Mouse (Mus musculus) common myeloid progenitor, adult 5-6 weeks (primary cell): Measurements from ENCODE around the gene Plekha8. TPM values are rescaled to one million over a fixed set of nuclear protein-coding genes. Genes with fewer than 3 reads are reported as not detected.
A peak's percentile ranks its signal among the peaks of the same experiment; 100 is the strongest.

Source experiments
- ATAC-seq: replicated peaks from 2 replicates; pipeline ENCODE4 v1.8.0; 2016; ENCODE audit warnings: low read depth, mild to moderate bottlenecking, moderate TSS enrichment, inconsistent platforms; ENCODE audit not compliant: poor library complexity, severe bottlenecking
- total RNA-seq: library from RNA; stranded (forward); fragments of 200-1000, 187-1606 nt; gene quantifications from 2 replicates; pipeline ENCODE4 v1.2.3, GENCODE M21; 2017

The Plekha8 gene
- total RNA-seq, 1 experiment from 2014 or later, result 3.8 TPM

DNA sequence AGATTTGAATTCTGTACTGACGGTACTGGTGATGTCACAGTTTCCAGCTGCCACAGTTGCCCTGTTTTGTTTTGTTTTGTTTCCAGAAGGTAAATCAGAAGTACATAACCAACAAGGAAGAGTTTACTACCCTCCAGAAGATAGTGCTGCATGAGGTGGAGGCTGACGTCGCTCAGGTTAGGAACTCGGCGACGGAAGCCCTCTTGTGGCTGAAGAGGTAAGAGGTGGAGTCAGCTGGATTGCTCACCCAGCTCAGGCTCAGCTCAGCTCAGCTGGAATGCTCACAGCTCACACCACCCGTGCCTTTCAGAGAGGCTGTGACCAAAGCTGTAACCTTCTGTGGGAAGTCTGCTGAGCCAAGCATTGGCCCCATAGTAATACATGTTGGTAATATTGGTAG, 34.8 kb downstream of the Plekha8 start:
- ATAC-seq, result peak; percentile 58; the same call in 1 of the 2 replicates

DNA sequence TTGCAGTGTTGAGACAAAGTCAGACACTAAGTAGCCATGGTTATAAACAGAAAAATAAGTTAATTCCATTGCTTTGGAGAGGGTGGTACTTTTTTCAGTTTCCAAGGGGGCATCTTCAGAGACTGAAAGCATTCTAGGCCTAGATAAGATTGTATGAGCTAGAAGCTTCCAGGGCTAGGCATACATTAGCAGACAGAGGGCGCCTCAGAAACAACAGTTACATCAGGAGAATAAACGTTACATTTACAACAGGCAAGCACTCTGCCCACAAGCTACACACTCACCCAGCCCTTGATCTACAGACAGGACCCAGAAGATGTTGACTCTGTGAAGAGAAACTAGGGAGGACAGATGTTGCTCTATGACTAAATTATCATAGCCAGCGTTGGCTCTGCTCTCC, 36.6 kb downstream of the Plekha8 start:
- ATAC-seq, result 0 out of 2 replicates have a peak, but pooled peaks have one; percentile 32

DNA sequence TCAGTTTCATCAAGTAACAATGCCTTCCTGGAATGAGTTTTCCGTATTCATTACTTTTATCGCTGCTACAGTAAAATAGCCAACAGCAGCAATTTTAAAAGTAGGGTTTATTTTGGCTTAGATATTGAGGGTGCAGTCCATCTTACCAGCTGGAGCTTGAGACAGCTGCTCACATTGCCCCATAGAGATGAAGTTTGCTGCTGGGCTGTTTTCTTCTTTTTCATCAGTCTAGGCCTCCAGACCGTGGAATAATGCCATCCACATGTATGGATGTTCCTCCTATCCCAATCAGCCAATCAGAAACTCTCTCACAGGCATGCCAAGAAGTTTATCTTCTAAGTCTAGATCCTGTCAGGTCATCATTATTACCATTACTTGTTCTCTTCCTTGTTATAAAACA, 45.0 kb downstream of the Plekha8 start:
- ATAC-seq, result no peak

DNA sequence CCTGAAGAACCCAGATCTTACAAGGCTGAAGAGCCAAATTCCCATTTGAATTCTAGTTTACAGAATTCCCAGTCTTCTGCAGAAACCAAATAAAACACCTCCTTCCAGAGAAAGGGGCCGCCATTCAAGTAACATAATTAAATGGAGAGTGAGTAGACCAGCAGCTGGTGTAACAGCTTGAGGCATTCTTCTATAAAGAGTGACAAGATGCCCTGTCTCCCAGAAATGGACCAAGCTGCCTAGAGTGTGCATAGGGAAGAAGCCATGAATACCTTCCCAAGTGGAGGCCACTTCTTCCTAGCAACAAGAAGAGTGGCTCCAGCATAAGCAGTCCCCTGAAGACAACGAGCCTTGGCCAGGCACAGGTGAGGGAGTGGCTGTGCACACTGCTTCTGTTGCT, 47.0 kb downstream of the Plekha8 start:
- ATAC-seq, result no peak

DNA sequence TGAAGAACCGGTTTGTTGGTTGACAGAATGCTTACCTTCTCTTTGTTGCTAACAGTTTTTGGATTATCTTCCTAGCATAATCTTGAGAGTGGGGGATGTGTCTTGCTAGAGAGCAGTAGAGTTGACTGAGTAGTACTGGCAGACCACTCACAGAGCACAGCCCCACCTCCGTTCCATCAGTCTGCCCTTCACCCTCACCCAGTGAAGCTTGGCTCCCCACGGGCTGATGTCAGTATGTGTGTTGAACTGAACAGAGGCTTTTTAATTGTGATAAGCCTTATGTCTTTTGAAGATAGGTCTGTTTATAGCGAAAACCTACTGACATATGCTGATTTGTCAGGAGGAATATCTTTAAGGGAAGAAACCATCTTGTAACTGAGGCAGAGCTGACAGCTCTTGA, 48.3 kb downstream of the Plekha8 start:
- ATAC-seq, result no peak

DNA sequence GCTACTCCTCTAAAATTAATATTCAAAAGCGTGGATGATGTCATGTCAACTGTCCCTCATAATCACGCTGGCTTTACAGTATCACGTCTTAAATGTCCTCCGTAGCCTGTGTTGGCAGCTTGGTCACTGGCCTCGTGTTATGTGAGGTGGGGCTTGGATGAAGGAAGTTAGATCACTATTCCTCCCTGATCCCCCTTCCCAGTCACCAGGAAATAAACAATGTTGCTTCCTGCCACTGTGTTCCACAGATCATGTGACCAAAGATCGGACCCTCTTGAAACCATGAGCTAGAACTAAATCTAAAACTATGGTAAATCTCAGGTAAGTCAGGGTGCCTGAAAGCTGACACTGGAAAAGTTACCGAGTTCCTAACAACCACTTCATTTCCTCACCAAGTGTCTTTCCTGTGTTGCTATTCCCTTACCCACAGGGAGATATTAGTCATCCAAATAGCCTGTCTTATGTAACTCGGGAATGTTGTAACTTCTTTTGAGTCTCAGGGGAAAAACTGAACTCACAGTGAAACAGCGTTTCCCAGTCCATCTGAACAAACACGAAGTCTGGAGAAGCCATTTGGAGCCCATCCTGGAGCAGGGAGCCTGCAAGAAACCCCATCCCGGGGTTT, 60.7 kb downstream of the Plekha8 start:
- no peak for ATAC-seq

DNA sequence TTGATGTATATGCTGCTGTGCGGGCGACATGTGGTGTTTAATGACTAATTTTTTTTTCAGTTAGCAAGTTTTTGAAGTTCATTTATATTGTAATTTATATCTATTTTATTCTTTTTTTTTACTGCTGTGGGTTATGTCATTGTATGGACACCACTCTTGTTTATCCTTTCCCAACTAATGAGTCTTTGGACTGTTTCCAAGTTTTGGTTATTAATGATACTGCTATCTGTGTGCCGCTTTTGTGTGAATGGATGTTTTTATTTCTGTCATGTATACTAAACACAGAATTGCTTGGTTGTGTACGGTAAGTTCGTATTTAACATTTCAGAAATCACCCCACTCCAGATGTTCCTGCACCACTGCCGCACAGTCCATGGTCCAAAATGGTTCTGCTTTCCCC, 63.0 kb downstream of the Plekha8 start:
- no peak for ATAC-seq

DNA sequence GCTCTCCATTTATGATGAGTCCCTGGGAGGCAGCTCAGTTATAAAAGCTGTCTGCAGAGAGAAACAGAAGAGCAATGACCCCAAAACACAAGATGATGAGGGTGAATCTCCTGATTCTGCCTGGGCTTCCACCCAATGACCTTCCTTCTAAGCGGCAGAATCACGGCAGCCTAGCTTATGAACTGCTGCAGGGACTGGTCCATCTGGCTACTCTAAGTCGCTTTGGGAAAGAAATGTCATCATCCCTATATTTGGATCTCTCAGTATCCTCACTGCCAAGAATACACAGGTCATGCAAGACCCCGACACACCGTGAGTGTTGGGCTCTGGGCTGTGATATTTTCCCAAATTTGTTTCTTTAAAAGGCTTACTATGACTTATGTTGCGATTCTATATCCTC, 75.0 kb downstream of the Plekha8 start:
- ATAC-seq, result no peak

DNA sequence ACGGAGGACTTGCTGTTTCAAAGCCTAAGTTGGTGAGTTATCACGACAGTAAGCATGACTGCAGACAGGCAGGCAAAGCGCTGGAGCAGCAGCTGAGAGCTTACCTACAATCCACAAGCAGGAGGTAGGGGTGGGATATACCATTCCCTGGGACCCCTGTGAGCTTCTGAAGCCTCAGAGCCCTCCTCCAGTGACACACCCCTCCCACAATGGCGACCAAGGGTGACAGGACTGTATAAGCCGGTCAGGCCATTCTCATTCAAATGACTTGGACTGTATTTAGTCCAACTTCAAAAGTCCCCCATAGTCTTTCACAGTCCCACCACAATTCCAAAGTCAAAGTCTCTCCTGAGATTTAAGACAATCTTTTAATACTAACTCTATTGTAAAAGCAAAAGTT, 78.0 kb downstream of the Plekha8 start:
- no peak for ATAC-seq

DNA sequence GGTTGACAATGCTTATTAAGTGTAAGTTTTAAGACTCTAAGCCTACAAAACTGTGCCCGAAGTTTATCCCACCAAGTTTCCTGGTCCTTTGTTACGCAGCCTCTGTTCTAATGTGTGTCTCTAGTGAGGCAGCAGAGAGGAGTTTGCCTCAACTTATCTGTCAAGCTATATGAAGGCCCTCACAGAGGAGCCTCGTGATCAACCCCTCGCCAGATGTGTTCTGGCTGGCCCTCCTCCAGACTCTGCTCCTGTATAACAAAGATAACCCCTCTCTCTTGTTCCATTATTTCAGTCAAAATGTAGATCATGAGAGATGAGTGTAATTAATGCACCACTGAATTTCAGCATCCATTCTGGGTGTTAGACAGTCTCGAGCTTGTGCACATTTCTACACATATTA, 84.8 kb downstream of the Plekha8 start:
- ATAC-seq, result peak; percentile 29; the same call in 1 of the 2 replicates

DNA sequence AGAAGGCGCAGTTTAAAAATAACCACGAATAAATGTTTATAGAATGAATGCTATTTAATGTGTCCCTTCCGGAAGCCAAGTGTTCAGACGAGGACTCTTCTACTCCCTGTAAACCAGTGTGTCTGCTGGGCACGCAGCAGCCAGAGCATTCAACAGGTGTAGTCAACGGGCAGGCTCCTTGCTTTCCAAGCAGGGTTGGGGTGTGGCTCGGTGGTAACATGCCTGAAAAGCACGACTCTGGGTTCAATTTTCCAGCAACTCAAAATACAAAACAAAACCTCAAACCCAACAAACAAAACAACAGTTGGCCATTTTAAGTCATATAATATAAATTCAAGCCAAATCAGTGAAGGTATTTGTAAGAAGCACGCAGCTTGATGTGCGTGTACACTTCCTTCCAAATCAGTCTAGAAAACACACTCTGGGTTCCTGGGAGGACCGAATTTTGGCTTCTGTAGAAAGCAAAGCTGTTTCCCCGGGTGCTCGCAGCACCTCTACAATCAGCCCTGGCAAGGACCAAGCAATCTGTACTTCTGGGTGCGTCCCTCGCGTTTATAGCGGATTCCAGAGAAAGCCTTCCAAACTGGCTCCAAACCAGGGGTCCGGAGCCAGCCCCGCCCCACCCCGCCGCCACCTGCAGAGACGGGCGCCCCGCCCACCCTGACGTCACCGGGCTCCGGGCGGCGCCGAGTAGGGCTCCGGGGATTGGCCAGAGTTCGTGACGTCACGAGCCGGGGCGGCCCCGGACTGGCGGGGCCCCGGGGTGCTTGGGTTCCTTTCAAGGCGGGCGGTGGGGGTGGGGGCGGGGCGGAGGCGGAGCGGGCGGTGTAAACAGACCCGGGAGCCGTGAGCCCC, 86.2 kb downstream of the Plekha8 start, which contains the start of gene Mturn:
Gene Mturn, plus strand, starts transcription at position 734 of the 855 bp plus-strand sequence.
- peak; percentile 73 for ATAC-seq

DNA sequence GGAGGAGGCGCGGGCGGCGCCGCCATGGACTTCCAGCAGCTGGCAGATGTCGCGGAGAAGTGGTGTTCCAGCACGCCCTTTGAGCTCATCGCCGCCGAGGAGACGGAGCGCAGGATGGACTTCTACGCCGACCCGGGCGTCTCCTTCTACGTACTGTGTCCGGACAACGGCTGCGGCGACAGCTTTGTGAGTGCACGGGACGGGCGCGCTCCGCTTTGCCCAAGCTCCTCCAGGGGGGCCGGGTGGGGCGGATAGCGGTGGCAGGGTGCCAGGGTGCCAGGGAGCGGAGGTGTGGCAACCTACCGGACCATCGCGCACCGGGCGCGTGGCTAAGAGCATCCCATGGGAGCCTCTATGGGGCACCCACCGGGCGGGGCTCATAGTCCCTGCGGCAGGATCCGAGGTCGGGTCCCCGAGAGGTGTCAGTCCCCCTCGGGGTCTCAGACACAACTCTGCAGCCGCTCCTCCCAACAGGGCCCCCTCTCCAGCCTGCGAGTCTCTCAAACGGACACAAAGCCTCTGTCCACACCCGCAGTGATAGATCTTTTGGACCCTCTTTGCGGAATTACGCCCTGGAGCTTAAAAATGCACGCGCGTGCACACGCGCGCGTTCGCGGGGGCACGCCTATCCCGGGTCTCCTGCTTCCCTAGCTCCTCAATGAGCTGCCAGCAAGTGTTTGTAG, 87.0 kb downstream of the Plekha8 start:
- ATAC-seq, result no peak; the same call in 1 of the 2 replicates

DNA sequence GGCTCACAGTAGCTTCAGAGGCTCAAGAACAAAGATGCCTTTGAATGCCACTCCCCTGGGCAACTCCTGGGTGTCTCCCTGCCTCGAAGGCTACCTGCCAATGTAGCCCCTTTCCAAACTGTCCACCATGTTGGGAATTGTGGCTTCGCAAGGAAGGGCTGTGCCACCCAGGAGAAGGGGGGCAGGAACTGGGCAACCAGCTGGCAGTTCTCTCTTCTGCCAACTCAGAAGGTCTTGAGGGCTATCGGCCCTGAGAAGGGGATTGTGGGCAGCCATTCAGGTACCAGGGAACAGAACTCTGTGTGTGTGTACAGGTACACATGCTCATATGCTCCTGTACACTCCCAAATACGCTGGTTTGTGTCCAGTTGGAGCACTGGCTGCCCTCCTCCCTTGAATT, 89.2 kb downstream of the Plekha8 start:
- no peak for ATAC-seq

DNA sequence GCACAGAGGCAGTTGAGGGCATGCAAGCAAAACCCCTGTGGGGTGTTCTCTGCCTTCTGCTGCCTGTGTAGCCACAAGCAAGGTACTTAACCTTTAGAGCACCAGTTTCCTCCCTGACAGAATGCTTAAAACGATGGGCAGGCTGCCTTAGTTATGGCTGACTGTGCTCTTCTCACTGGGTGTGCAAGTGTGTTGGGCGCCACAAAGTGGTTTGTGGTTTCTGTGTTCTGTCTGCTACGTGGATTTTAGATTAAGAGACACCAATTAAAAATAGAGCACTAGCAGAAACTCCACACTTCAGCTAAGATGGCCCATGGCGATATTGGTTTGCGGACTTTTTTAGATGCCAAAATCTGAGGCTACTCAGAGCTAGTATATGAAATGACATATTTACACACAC, 90.2 kb downstream of the Plekha8 start:
- ATAC-seq, result peak; percentile 28

DNA sequence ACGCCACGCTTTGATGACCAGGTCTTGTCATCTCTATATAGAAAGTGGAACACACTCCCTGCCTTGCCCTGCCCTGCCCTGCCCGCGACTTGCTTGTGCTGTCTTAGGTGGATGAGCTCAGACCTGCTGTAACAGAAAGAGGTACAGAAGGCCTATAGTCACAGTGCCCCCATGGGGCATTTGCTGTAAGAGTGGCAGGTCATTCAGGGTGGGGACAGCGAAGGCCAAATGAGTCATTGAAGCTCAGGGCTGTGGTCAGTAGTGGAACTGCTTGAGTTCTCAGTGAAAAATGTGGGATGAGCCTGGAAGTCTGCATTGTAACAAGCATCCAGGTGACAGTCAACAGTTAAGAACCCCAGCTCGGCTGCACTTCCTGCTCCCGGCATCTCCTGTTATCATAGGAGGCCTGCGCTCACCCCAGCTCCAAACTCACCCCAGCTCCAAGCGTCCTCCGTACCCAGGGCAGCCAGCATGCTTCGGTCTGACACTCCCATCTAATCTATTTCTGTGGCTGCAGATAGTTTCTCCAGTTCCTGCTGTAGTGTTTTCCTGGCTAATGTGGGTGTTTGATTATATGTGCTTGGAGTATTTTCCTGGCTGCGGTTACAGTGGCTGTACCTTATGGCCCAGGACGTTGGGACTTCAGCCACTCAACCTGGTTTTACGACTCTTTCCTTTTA, 90.9 kb downstream of the Plekha8 start:
- no peak for ATAC-seq

DNA sequence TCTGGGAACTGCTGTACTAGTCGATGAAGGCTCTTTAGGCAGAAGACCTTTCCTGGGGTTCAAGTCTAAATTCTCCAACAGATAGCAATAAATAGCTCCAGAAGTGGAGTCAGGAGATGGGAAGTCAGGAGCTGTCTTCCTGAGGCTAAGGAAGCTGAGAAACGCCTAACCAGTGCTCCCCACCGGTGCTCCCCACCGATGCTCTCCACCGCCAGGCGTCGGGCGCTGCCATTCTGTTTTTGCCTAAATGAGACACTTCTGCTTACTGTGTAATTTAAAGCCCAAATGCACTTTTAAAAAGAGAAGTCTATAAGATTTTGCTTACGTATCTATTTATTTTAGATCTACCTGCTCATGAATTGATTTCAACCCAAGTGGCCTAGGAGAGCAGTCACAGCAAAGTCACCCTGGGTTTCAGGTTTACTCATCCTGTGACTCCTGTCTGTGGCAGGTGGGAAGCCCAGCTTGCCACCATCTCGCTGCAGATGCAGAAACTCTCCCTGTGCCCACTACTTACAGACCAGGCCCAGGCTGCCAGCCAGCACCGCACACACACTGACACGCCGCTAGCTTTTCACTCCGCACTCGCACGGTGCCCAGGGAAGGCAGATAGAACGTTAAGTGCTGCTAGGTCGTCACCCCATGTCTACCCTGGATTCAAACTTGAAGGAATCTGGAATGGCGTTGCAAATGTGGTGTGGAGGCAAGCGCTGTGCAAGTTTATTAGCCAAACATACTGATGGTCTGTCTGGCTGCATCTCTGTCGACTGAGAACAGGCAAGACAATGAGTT, 92.2 kb downstream of the Plekha8 start:
- ATAC-seq, result no peak

DNA sequence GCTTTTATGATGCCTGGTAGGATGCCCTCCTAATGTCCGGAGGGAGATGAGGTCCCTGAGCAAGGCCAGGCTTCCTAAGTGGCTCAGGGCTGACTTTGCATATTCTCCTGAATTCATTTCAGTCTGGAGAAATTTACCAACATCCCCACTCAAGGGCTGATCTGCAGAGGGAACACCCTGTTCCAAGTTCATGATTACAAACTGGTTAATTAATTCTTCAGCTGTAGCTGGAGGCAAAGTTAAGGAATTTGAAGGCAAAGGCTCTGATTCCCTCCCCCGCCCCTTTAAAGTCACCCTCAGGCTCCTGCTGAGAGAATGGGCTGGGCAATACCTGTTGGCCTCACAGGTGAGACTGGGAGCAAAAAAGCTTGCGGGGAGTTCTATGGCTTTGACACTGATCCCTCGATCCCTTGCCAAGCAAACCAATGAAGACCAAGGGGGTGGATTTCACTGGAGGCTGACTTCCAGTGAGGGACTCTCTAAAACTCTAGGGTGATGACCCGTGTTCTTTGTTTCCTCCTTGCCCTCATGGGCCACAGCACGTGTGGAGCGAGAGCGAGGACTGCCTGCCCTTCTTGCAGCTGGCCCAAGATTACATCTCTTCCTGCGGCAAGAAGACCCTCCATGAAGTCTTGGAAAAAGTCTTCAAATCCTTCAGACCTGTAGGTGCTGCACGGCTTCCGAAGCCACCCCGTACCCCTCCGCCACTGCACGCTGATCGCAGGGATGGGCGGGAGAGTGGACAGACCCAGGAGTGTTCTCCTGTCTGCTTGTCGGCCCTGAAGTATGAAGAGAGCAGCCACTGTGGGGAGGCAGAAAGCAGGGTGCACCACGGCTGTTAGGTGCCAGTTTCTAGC, 93.8 kb downstream of the Plekha8 start:
- ATAC-seq, result no peak

DNA sequence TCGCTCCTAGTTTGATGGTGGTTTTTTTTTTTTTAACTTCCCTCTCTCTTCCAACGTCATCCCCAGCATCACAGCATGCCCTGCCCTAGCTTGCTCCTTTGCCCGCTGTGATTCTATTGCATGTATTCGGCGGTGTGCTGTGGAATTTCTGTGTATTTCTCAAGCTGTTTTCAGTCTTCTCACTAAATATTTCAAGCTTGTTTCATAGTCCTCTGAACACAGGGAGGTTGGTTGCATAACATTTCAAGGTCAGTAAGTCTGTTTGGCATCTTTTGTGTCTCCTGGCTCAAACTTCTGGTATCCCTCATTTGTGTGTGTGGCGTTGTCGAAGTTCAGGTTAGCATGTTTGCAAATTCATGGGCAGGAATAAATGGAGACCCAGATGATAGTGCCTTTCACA, 94.8 kb downstream of the Plekha8 start:
- no peak for ATAC-seq

DNA sequence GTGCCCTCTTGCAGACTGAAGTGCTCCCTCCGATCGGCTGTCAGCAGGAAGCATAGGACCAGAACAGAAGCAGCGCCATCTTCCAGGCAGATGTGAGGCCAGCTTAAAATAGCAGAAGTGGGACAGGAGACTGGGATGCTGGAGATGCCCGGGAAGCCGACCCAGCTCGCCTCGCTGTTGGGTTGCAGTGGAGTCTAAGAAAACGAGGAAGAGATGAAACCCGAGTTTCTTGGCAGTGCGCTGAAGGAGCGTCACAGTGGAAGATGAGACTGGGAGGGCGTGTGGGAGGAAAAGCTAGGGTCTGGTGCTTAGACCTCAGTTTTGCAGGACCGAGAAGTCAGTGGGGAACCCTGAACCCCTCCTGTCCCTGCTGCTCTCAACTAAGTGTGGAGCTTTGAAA, 95.9 kb downstream of the Plekha8 start:
- no peak for ATAC-seq
